Mouse (Mus musculus) left cerebral cortex, adult 6 months (tissue): ENCODE measurements around the gene Prr18. TPM values are rescaled to one million over a fixed set of nuclear protein-coding genes. Genes with fewer than 3 reads are reported as not detected.

Experiments
- long read RNA-seq, 2 experiments: library from polyadenylated mRNA; unstranded; transcript quantifications; one replicate each; pipeline ENCODE4 v2.0.0; 2019 to 2020
- polyA plus RNA-seq: library from polyadenylated mRNA; unstranded; fragments of <200 nt; fragmentation: Nextera tagmentation; gene quantifications from 2 replicates; pipeline ENCODE4 v1.2.3, GENCODE M21; 2021

Prr18 gene
- polyA plus RNA-seq = 7.5 and 15.2 TPM in 2 replicates
- long read RNA-seq, experiment 1, transcript Prr18-202 (2 exons, 3,251 nt) = major isoform, 50 of 108 reads
- long read RNA-seq, experiment 1, transcript Prr18-201 (2 exons, 3,408 nt) = minor isoform, 14 of 108 reads
- long read RNA-seq, experiment 1, partial matches to known transcripts = 0 of 108 reads
- long read RNA-seq, experiment 1, other reads (novel, unspliced or antisense) = 44 of 108 reads
- long read RNA-seq, experiment 2, partial matches to known transcripts = 0 of 27 reads
- long read RNA-seq, experiment 2, other reads (novel, unspliced or antisense) = 25 of 27 reads

DNA sequence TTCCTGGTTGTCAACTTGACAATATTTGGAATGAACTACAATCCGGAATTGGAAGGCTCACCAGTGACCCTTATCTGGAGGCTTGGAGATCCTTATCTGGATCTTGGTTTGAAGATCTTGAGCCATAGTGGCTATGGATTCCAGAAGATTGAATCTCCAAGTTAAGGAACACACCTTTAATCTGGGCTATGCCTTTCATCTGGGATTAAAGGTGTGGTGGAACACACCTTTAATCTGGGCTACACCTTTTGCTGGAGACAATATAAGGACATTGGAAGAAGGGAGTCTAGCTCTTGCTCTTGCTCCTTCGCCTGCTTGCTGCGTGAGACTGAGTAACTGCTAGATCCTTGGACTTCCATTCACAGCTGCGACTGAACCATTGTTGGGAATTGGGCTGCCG lies at the start of gene Prr18:
Gene Prr18 (plus strand): TSS at position 301 of the 400 bp plus-strand sequence.

GRCm38 (mm10) chr17:8310838-8311614 lies 26.2 kb upstream of the Prr18 start, which contains the start of gene Sft2d1:
Gene Sft2d1 (plus strand): TSS chr17:8311102.

DNA sequence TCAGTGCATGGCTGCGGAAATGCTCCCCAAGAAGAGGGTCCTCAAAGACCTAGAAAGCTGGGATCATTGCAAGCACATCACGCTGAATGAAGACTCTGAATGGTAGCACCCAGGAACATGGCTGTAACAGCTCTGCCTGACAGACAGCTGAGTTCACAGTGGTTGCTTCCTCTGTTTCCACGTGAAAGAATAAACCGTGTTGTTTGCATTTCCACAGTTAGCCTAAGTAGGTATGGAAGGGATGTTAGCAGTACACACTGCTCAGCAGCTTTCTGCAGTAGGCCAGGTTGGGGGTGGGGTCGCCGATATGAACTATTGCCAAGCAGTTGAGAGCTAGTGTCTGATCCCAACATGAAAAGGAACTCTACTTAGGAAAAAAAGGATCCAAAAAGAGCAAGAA lies 18.4 kb downstream of the Prr18 start, which contains the start of gene T2:
Gene T2 (plus strand): TSS at position 301 of the 400 bp plus-strand sequence.

Other genes starting within 250 kb of the Prr18 start
- gene Gm49673, start 189.7 kb upstream of the Prr18 start, polyA plus RNA-seq = 0.34 and 0.69 TPM in 2 replicates
- 18.6 and 20.1 TPM in 2 replicates for gene Rnaset2a, start 189.4 kb upstream of the Prr18 start, polyA plus RNA-seq
- 8.1 and 8.5 TPM in 2 replicates for gene Fgfr1op, start 172.0 kb upstream of the Prr18 start, polyA plus RNA-seq
- 0.17 and 0.38 TPM in 2 replicates for gene Ccr6, start 101.4 kb upstream of the Prr18 start, polyA plus RNA-seq
- gene Mpc1, start 54.6 kb upstream of the Prr18 start, polyA plus RNA-seq = 657 and 854 TPM in 2 replicates
- 174 and 188 TPM in 2 replicates for gene Sft2d1, start 26.4 kb upstream of the Prr18 start, polyA plus RNA-seq
- 0.29 and 0.76 TPM in 2 replicates for gene T2, start 18.5 kb downstream of the Prr18 start, polyA plus RNA-seq
- not detected in 2 replicates for gene T, start 97.0 kb downstream of the Prr18 start, polyA plus RNA-seq
- gene Pde10a, start 187.9 kb downstream of the Prr18 start, polyA plus RNA-seq = 16.9 and 18.4 TPM in 2 replicates
- not detected in 2 replicates for gene Gm17087, start 229.5 kb downstream of the Prr18 start, polyA plus RNA-seq